Mouse (Mus musculus): Measurements from ENCODE around the gene Gm49380.
"Not testable (repeated sequence)": the region's sequence is repeated elsewhere in the genome, so short reads cannot be mapped to it uniquely, and the experiment has no call there.

The Gm49380 gene

DNA sequence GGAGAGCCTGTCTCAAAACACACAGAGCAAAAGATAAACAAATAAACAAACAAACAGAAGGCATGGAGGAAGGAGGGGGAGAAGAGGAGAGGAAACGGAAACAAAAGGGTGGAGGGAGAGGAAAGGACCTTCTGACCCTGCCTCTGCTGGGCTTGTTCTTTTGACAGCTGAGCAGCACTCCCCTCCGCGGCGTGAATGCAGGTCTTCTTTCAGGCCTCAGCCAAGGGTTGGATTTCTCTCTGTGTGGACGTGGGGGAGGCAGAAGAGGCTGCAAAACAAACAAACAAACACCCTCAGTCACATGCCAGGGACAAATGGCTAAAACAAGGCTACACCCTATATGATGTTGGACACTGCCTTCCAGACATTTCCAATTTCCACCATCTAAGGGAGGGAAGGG lies 11.7 kb upstream of the Gm49380 start:
- no peak for DNase-seq (ENCODE audit: low spot score)

DNA sequence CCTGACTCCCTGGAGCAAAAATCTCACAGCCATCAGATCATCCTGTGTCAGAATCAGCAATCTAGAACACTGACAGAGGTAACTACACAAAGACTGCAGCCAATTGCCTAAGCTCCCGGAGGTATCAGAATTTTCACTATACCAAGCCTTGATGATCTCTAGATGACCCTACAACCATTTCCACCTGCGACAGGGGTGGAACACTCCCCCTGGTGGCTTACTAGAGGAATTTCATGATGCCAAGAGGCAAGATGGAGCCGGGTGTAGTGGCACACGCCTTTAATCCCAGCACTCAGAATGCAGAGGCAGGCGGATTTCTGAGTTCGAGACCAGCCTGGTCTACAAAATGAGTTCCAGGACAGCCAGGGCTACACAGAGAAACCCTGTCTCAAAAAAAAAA lies 11.0 kb upstream of the Gm49380 start:
- no peak for DNase-seq (ENCODE audit: low spot score)

DNA sequence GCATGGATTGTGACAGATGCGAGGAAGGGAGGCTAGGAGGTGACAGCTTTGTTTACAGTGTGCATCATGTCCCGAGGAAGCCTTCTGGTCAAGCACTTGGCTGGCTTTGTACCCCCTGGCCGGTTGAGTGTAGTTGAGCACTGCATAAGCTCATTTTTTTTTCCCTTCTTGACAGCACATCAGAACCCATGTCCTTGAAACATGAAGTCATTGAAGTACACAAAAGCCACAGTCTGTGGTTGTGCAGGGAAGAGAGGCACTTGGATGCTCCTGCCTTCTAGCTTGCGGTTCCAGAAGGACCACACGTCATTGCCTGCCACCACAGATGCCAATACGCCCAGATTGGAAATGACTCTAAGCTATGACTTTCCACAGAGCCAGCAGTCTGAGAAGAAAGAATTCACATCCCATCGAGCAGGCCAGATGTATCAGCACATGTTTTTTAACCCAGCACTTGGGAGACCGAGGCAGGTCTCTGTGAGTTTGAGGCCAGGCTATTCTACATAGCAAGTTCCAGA lies 6.7 kb upstream of the Gm49380 start:
- DNase-seq (ENCODE audit: low spot score) = no peak

DNA sequence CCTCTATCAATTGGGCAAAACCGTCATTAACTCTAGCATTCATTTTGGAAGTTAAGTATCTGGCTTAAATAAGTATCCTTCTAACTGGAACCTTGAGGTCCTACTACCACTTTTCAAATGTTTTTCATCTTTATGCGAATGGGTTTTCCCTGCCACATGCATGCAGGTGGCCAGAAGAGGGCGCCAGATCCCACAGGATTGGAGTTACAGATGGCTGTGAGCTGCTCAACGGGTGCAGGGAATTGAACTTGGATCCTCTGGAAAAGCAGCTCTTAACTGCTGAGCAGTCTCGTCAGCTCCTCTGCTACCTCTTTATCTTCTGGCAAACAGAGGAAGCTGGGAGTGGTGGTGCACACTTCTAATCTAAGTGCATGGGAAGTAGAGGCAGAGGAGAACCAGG lies 5.7 kb upstream of the Gm49380 start:
- DNase-seq (ENCODE audit: low spot score) = peak; percentile 40

DNA sequence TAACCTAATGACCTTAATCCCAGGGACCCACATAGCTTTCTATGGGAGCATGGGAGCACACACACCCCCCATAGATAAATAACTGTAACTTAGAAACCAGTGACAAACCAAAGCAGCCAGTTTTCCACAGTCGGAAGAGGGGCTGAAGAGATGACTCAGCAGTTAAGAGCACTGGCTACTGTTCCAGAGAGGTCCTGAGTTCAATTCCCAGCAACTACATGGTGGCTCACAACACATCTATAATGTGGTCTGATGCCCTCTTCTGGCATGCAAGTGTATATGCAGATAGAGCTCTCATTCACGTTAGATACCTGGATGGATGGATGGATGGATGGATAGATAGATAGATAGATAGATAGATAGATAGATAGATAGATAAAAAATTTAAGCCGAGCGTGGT lies 2.9 kb upstream of the Gm49380 start:
- DNase-seq (ENCODE audit: low spot score) = no peak

DNA sequence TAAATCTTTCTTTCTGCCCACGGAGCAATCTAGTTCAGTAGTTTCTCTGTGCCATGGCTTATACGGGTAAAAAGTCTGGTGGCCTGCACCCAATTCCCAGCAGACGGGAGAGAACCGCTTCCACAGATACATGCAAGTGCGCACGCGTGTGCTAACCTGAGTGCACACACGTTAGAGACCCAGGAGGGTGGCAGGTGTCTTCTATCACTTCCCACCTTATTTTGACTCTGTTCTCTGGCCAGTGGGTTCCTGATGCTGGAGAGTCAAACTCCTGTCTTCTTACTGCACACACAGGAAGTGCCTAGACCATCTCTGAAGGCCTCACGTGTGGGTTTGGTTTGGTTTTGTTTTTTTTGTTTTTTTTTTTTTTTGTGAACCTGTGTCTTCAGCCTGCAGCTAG lies 2.3 kb upstream of the Gm49380 start:
- no peak for DNase-seq (ENCODE audit: low spot score)

DNA sequence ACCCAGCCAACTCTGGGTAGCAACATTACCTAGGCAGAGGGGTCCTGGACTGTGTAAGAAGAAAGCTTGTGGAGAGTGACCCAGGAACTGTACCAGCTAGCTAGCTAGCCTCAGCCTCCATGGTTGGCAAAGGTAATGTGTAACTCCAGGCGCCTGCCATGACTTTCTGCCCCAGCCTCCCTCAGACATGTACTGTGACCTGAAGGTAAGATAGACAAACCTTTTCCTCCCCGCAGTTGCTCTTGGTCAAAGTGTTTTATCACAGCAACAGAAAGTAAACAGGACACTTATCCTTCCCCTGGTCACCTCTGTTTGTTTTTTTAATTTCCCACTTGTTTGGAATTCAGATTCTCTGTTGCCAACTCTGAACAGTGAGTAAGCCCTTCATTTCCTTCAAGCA lies 1.2 kb upstream of the Gm49380 start:
- no peak for DNase-seq (ENCODE audit: low spot score)

DNA sequence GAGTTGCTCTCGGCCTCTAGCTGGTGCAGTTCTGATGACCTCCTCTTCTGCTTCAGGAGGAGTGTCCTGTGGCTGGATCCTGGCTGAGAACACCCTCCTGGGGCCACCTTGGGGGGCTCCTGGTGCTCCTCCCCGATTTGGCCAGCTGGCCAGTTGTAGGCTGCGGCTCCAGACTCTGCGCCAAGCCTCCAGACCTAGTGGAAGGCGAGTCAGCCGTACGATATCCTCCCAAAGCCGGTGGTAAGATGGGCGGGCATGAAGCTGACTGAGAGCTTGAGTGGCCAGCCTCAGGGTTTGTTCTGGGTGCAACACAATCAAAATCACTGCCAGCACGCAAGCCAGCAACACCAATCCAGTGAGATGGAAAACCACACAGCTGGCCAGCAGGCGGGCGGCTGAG lies 1.4 kb downstream of the Gm49380 start:
- DNase-seq (ENCODE audit: low spot score) = not testable (repeated sequence)

DNA sequence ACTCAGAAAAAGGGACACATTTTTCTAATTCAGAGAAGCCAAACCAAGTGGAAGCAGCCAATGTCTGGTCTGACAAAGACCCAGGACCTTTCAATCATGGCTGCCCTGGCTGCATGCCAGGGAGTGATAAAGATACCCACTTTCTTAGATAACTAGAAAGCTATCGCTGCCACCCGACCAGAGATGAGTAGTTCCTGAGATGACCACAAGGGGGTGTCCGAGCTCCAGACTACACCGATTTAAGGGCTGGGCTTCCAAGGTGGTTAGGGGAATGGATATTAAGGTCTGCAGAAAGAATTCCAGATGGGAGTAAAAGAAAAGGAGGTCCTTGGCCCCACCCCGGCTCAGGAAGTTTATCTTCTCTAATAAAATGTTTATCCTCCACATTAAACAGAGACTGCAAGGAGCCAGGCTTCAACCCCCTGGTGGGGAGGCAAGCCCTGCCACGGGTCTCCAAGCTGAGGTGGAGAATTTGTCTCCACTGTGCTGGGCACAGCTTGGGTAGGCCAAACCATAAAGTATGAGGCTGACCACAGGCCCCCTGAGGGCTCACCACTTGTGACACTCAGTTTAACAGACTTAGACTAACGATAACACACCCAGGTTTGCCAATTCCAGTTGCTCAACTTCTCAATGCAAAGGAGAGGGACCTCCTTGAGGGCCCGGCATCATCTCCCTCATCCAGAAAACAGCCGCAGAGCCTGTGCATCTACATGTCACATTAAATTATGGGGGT lies 3.8 kb downstream of the Gm49380 start:
- DNase-seq (ENCODE audit: low spot score) = peak; percentile 69

DNA sequence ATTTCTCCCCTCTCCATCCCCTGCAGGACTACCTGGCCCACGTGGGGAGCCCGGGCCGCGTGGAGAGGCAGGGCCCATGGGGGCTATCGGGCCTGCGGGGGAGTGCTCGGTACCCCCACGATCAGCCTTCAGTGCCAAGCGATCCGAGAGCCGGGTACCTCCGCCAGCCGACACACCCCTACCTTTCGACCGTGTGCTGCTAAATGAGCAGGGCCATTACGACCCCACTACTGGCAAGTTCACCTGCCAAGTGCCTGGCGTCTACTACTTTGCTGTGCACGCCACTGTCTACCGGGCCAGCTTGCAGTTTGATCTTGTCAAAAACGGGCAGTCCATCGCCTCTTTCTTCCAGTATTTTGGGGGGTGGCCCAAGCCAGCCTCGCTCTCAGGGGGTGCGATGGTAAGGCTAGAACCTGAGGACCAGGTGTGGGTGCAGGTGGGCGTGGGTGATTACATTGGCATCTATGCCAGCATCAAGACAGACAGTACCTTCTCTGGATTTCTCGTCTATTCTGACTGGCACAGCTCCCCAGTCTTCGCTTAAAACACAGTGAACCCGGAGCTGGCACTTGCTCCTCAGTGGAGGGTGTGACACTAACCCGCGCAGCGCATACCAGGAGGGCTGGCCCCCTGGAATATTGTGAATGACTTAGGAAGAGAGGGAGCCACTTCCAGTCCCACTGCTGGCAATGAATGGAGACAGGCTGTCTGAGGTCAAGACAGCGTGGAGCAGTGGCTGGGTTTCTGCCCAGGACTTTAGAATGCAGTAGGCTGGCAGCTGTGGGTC lies 4.8 kb downstream of the Gm49380 start:
- DNase-seq (ENCODE audit: low spot score) = no peak

DNA sequence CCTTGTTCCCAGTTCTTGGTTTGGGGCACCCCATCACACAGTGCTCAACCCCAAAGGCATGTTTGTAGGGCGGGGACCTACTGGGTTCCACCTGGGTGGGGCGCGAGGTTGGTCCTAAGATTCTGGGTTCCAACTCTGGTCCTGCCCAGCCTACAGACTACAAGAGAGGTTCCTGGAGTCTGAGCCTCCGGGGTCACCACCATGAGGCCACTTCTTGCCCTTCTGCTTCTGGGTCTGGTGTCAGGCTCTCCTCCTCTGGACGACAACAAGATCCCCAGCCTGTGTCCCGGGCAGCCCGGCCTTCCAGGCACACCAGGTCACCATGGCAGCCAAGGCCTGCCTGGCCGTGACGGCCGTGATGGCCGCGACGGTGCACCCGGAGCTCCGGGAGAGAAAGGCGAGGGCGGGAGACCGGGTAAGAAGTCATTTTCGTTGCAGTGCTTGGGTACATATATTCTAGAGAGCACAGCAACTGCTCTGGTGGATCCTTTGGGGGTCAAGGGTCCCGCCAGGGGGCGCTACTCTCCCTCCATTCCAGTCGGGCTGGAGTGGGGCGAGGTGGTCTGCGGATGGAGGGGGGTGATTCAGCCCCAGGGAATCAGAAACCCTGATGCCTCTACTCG lies 5.6 kb downstream of the Gm49380 start:
- DNase-seq (ENCODE audit: low spot score) = no peak

DNA sequence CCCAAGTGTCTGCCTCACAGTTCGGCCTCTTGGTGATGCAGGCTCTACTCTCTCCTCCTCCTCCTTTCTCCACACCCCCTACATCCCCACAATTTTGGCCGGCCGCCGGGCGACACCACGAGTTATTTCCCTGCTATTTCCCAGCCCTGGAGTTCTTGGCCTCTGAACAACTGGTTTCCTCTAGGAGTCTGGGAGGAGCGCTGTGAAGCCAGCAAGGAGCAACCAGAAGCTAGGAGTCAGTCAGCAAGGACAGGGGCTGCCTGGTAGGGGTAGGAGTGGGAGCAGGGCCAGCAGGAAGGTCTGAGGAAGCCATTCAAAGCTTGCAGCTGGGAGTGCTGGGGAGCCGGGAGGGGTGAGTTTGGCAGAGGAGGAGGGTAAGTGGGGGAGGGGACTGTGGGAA lies 6.2 kb downstream of the Gm49380 start, which contains the start of gene C1qtnf5:
Gene C1qtnf5 (plus strand): TSS at position 136 of the 400 bp plus-strand sequence.
- no peak for DNase-seq (ENCODE audit: low spot score)

DNA sequence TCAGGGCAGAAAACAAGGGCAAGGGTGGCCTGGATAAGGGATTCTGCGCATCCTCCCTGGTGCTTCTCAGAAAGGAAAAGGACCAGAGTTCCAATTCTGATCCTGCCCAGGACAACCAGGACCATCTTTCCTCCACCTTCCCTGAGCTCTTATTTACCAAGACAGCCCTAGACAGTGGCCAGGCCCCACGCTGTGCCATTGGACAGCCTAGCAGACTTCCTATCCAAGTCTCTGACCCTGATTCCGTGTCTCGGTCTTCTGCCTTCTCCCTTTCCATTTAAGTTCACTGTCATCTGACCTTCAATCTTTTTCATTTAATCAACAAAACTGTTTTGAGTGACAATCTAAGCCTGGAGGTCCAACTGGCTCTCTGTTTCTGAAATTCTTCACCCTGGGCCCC lies 6.7 kb downstream of the Gm49380 start:
- DNase-seq (ENCODE audit: low spot score) = no peak

DNA sequence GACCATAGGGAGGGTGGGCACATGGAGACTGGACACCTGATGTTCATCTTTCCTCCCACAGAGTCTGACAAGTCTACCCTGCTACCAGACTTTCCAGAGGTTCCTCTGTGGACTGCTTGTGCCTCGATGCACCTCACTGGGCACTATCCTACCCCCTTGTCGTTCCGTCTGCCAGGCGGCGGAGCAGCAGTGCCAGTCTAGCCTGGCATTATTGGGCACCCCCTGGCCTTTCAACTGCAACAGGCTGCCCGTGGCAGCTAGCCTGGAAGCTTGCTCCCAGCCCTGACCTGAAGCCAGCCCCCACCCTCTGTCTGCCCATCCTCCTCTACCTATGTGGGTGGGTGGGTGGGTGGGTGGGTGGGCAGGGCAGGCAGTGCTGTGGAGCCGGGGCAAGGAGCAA lies 7.1 kb downstream of the Gm49380 start:
- no peak for DNase-seq (ENCODE audit: low spot score)

DNA sequence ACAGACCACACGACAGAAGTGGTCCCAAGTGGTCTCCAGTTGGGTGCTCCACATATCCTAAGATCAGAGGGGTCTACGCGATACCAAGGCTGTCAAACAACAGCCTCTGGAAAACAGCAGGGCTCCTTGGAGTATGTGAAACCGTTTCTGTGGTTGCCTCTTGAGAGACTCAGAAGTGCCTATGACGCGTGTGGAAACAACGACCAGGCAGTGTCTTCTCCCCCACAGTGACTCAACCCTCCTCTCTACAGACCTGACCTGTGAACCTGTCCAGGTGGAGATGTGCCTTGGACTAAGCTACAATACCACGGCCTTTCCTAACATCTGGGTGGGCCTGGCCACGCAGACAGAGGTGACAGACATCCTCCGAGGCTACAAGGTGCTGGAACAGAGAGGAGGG lies 7.5 kb downstream of the Gm49380 start:
- no peak for DNase-seq (ENCODE audit: low spot score)

DNA sequence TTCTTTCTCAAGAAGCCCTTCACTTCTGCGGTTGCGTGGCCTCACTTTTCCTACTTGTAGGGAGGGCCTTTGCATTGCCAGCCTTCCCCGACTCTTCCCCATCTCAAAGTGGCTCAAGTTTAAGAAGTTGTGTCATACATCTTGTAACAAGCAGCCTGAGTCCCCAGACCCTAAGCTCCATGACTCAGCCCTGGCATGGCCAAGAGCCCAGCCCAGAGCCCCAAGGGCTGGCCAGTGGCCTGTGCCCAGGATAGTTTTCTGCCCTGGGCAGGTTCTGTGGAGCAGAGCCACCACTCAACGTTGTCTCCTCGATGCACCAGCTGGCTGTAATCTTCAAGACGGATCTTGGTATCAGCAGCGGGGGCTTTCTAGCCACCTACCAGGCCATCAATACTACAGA lies 8.4 kb downstream of the Gm49380 start:
- no peak for DNase-seq (ENCODE audit: low spot score)

DNA sequence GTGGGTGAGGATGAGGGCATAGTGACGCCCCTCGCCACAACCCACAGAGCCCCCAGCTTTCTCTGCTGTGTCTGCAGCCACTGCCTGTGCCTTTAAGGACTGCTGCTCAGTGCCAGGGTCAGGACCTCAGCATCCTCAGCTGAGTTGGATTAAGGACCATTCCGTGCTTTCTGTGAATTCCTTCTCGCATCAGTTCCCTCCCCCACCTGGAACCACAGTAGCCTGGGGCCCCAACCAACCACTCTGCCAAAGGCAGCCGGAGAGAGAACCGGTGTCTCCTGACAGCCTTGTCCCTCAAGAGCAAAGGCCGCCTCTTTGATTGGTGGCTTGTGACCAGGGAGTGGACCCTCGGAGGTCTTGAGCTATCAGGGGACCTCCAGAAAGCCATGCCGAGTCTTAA lies 11.8 kb downstream of the Gm49380 start, which contains the start of gene Mfrp:
Gene Mfrp (plus strand): TSS at position 240 of the 400 bp plus-strand sequence.
- DNase-seq (ENCODE audit: low spot score) = no peak

DNA sequence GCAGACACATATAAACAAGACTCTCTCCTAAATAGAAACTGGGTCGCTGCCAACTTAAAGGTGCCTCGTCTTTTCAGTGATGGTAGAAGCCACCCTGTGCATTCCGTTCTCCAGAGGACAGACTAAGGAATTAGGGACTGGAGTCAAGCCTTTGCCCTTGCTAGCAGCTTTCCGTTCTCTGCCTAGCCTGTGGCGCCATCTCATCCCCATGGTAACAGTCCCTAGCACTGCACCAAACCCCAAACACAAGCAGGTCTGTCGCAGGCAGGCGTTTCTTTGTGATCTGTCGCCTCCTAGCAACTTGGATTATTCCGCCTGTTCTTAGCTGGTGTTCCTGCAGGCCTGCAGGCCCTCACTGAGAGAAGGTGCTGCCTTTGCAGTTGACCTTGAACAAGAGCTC lies 16.8 kb downstream of the Gm49380 start:
- DNase-seq (ENCODE audit: low spot score) = no peak

DNA sequence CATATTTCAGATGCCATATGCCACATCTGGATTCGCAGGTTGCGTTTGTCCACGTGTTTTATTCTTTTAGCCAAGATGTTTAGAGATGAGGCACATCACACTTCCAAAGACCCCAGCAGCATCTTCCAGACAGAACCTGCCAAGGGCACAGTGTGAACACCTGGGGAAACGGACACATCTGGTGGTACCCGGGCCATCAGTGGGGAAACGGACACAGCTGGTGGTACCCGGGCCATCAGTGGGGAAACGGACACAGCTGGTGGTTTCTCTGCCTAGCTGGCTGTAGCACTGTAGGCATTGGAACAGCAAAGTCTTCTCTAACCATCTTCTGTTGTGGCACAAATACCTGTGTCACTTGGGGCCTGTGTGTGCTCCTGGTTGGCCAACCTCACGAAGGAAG lies 17.5 kb downstream of the Gm49380 start:
- no peak for DNase-seq (ENCODE audit: low spot score)

DNA sequence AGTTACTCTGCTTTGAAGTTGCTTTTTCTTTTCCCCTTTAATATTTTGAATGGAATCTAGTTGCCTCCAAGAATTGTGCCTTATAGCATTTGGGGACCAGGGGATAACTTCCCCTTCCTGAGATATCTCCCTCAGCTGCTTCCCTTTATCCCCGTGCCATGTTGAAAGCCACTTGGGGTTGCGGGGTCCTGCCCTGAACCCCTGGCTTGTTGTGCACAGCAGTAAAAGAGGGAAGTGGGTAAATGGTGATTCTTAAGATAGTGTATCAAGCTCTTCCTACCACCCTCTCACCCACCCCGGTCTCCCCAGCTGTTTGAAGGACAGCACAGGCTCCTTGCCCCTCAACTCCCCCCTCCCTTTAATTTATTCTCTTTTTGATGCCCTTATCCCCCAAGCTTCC lies 18.6 kb downstream of the Gm49380 start:
- no peak for DNase-seq (ENCODE audit: low spot score)

DNA sequence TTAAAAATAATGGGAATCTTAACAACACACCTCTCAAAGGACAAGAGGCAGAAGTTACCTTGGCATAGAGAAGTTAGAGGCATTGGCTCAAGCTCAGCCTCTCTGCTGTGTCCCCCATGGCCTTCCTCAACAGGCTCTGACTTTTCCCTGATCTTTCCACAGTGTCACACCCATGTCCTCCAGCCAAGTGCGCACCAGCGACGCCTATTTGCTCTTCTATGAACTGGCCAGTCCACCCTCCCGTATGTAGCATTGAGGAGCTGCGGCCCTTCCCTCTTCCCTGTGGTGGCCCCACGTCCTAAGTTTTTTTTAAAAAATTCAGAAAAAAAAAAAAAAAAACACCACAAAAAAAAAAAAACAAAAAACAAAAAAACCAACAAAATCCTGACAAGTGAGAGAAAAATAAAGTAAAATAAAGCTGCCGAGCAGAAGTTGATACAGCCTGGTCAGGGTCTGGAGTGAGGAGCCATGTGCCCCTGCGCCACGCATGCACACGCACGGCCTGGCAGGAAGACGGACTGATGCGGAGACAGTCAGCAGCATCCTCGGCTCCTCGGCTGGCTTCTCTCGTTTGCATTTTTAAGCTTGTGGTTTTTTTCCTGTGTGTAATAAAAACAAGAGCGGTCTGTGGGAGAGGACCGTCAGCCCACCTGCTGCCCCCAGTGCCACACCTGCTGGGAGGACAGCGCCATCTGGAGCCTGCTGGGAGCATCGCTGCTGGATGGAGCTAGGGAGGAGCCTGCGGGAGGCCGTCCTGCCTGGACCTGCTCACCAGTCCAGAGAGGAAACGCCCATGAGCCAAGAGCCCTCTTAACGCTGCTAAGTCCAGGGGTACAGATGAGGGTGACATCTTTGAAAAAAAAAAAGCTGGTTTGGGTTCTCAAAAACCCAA lies 19.4 kb downstream of the Gm49380 start:
- DNase-seq (ENCODE audit: low spot score) = peak; percentile 79

Measured in T-cell, adult 2 months (primary cell).